8 mouse cellular contexts compared by ENCODE assay signal in genomic region chr17:15826928-15827327, GRCm38 (mm10). TPM values are rescaled to one million over a fixed set of nuclear protein-coding genes. Genes with fewer than 3 reads are reported as not detected.
DNase-seq lines count a peak whose midpoint lies in the region; ATAC-seq lines count a peak whose summit lies in the region.

No protein-coding gene starts in this region.

- no peaks in the 10 kb centered on the region for H3K9me3 ChIP-seq in lung, embryonic 16.5 days (ENCODE audit: control insufficient read depth, low read length)
- H3K9me3 ChIP-seq in hindbrain, embryonic 12.5 days (replicated peaks) = no peaks in the 10 kb centered on the region
- H3K9me3 ChIP-seq in midbrain, embryonic 14.5 days (ENCODE audit: control insufficient read depth, low read length) = no peaks in the 10 kb centered on the region

- peak; percentile 18 for ATAC-seq in lung, embryonic 16.5 days (ENCODE audit: low read depth)
- ATAC-seq in hindbrain, embryonic 12.5 days (ENCODE audit: low FRiP score) = peak; percentile 38
- peak; percentile 13; the same call in 1 of the 2 replicates for ATAC-seq in midbrain, embryonic 14.5 days (ENCODE audit: low FRiP score, low TSS enrichment)

- H3K4me2 ChIP-seq in lung, embryonic 16.5 days (ENCODE audit: low read depth, low read length) = peak overlapping the region; percentile 89
- peak overlapping the region; percentile 77 for H3K4me2 ChIP-seq in hindbrain, embryonic 12.5 days (replicated peaks)
- H3K4me2 ChIP-seq in midbrain, embryonic 14.5 days (ENCODE audit: low read length) = peak overlapping the region; percentile 82

- H3K27me3 ChIP-seq in lung, embryonic 16.5 days (ENCODE audit: control insufficient read depth, insufficient read depth, low read depth, low read length) = peaks cover 2% of the 10 kb centered on the region; the same call in 1 of the 2 replicates
- H3K27me3 ChIP-seq in hindbrain, embryonic 12.5 days = no peaks in the 10 kb centered on the region
- H3K27me3 ChIP-seq in midbrain, embryonic 14.5 days (ENCODE audit: control insufficient read depth, insufficient read depth, low read length) = no peaks in the 10 kb centered on the region

- no peaks in the 10 kb centered on the region for H3K36me3 ChIP-seq in lung, embryonic 16.5 days (ENCODE audit: control insufficient read depth, insufficient read depth, low read length)
- H3K36me3 ChIP-seq in hindbrain, embryonic 12.5 days = no peaks in the 10 kb centered on the region
- H3K36me3 ChIP-seq in midbrain, embryonic 14.5 days (ENCODE audit: control insufficient read depth, insufficient read depth, low read length) = no peaks in the 10 kb centered on the region

- peak overlapping the region; percentile 62 for H3K9ac ChIP-seq in lung, embryonic 16.5 days (ENCODE audit: low read length)
- peak overlapping the region; percentile 42 for H3K9ac ChIP-seq in hindbrain, embryonic 12.5 days
- H3K9ac ChIP-seq in midbrain, embryonic 14.5 days (replicated peaks; ENCODE audit: low read length) = peak overlapping the region; percentile 53

- peak; percentile 38 for DNase-seq in adrenal gland, postnatal 10 days
- no peak for DNase-seq in adrenal gland, postnatal 25 days
- DNase-seq in lung, adult 18-20 months = no peak
- DNase-seq in midbrain, embryonic 14.5 days = no peak
- DNase-seq in gastrocnemius, postnatal 10 days = no peak
- no peak for DNase-seq in embryo, embryonic 11 days

- peak overlapping the region; percentile 70 for H3K4me3 ChIP-seq in lung, embryonic 16.5 days (ENCODE audit: low read length)
- peak overlapping the region; percentile 97 for H3K4me3 ChIP-seq in hindbrain, embryonic 12.5 days
- H3K4me3 ChIP-seq in midbrain, embryonic 14.5 days (replicated peaks; ENCODE audit: low read depth, low read length) = peak overlapping the region; percentile 95

- peaks cover 27% of the 10 kb centered on the region for H3K4me1 ChIP-seq in lung, embryonic 16.5 days (replicated peaks; ENCODE audit: control insufficient read depth, insufficient read depth, low read length)
- peaks cover 27% of the 10 kb centered on the region for H3K4me1 ChIP-seq in hindbrain, embryonic 12.5 days
- peaks cover 34% of the 10 kb centered on the region for H3K4me1 ChIP-seq in midbrain, embryonic 14.5 days (ENCODE audit: control insufficient read depth, insufficient read depth, low read length)

- peak overlapping the region; percentile 60 for H3K27ac ChIP-seq in lung, embryonic 16.5 days (ENCODE audit: low read length)
- H3K27ac ChIP-seq in hindbrain, embryonic 12.5 days = peak overlapping the region; percentile 98
- peak overlapping the region; percentile 95 for H3K27ac ChIP-seq in midbrain, embryonic 14.5 days (replicated peaks; ENCODE audit: low read depth, low read length)

- WGBS in lung, embryonic 16.5 days = 1% methylated on average over 18 of the region's 18 CpGs
- WGBS in hindbrain, embryonic 12.5 days = under 1% methylated on average over 18 of the region's 18 CpGs
- under 1% methylated on average over 18 of the region's 18 CpGs for WGBS in midbrain, embryonic 14.5 days

RNA-seq across cellular contexts. Expression of gene Rgmb, which starts 3.9 kb away (rescaled TPM):
- total RNA-seq in adrenal gland, postnatal 10 days (2021) = 10 to 100 TPM; 21.7 to 26.4 TPM
- 12.5 and 18.1 TPM in 2 replicates for total RNA-seq in adrenal gland, postnatal 25 days (2021)
- 10.5 and 12.4 TPM in 2 replicates for polyA plus RNA-seq in lung, embryonic 16.5 days (2015; fragmentation: Nextera tagmentation; extraction: Ambion mirVana)
- 140 and 156 TPM in 2 replicates for polyA plus RNA-seq in hindbrain, embryonic 12.5 days (2016; fragmentation: Nextera tagmentation; extraction: Ambion mirVana)
- polyA plus RNA-seq in midbrain, embryonic 14.5 days (2014; fragmentation: Nextera tagmentation; extraction: Ambion mirVana) = 76.4 and 107 TPM in 2 replicates
- 10 to 100 TPM; 52.1 to 62.3 TPM for total RNA-seq in gastrocnemius, postnatal 10 days (2021)
